Mouse (Mus musculus) brain, embryonic 18.5 days (tissue): ENCODE measurements around the gene Prcc.

Experiments used
- DNase-seq: peaks from one replicate; pipeline ENCODE4 v3.0.0-alpha.2; 2012; ENCODE audit warnings: low read depth, low spot score

Prcc gene

GRCm38 (mm10) chr3:87885281-87886003 lies at the start of gene Prcc:
Gene Prcc (minus strand): TSS chr3:87885608.
- DNase-seq, result peak; percentile 100

- DNase-seq, result no peak
These were observed 49.8 kb upstream of the Prcc start for GRCm38 (mm10) chr3:87935201-87935600.

- DNase-seq, result no peak
These were observed 49.1 kb upstream of the Prcc start for GRCm38 (mm10) chr3:87934501-87934900.

- no peak for DNase-seq
These were observed 48.6 kb upstream of the Prcc start for GRCm38 (mm10) chr3:87934026-87934425.

- peak; percentile 96 for DNase-seq
These were observed 44.8 kb upstream of the Prcc start, which contains the start of the genes Isg20l2 and Rrnad1 for GRCm38 (mm10) chr3:87930078-87930795. Gene Isg20l2 (plus strand): TSS chr3:87930314. Gene Rrnad1 (minus strand): TSS chr3:87930717.

- DNase-seq, result no peak
These were observed 44.1 kb upstream of the Prcc start for GRCm38 (mm10) chr3:87929341-87930077.

- DNase-seq, result no peak
These were observed 42.0 kb upstream of the Prcc start for GRCm38 (mm10) chr3:87927452-87927851.

GRCm38 (mm10) chr3:87924996-87925395 lies 39.6 kb upstream of the Prcc start:
- no peak for DNase-seq

- DNase-seq, result no peak
These were observed 35.0 kb upstream of the Prcc start for GRCm38 (mm10) chr3:87920270-87920943.

- DNase-seq, result peak; percentile 93
These were observed 34.1 kb upstream of the Prcc start, which contains the start of gene Mrpl24 for GRCm38 (mm10) chr3:87919336-87920108. Gene Mrpl24 (plus strand): TSS chr3:87919506.

- DNase-seq, result no peak
These were observed 33.1 kb upstream of the Prcc start for GRCm38 (mm10) chr3:87918551-87918950.

GRCm38 (mm10) chr3:87916990-87917389 lies 31.6 kb upstream of the Prcc start:
- no peak for DNase-seq

- no peak for DNase-seq
These were observed 28.5 kb upstream of the Prcc start for GRCm38 (mm10) chr3:87913891-87914290.

- no peak for DNase-seq
These were observed 28.1 kb upstream of the Prcc start for GRCm38 (mm10) chr3:87913491-87913890.

- DNase-seq, result no peak
These were observed 25.2 kb upstream of the Prcc start for GRCm38 (mm10) chr3:87910573-87911141.

GRCm38 (mm10) chr3:87909874-87910273 lies 24.5 kb upstream of the Prcc start:
- no peak for DNase-seq

- no peak for DNase-seq
These were observed 24.0 kb upstream of the Prcc start for GRCm38 (mm10) chr3:87909381-87909780.

GRCm38 (mm10) chr3:87907906-87908305 lies 22.5 kb upstream of the Prcc start:
- DNase-seq, result no peak

- no peak for DNase-seq
These were observed 21.8 kb upstream of the Prcc start for GRCm38 (mm10) chr3:87906981-87907857.

- no peak for DNase-seq
These were observed 21.2 kb upstream of the Prcc start for GRCm38 (mm10) chr3:87906601-87906980.
